Mouse (Mus musculus) liver, embryonic 12.5 days (tissue): ENCODE results near the gene Cnn3. TPM values are rescaled to one million over a fixed set of nuclear protein-coding genes. Genes with fewer than 3 reads are reported as not detected.

Experiments used
- ATAC-seq: fragments of 200-750 bp; cut with Nextera tagmentation; 2 replicates; pipeline ENCODE4 v1.8.0; 2017; ENCODE audit warnings: moderate number of reproducible peaks, mild to moderate bottlenecking, moderate library complexity
- H3K27ac ChIP-seq: fragments of 300-500 bp; sonication (generic); 2 replicates; pipeline ENCODE4 v1.5.1; 2016; ENCODE audit warnings: mild to moderate bottlenecking
- H3K27me3 ChIP-seq: fragments of 300-500 bp; sonication (generic); replicated peaks from 2 replicates; pipeline ENCODE4 v1.6.1; 2016; ENCODE audit warnings: mild to moderate bottlenecking, moderate library complexity
- H3K36me3 ChIP-seq: fragments of 300-500 bp; sonication (generic); 2 replicates; pipeline ENCODE4 v1.6.1; 2016; ENCODE audit warnings: mild to moderate bottlenecking, moderate library complexity
- H3K4me1 ChIP-seq: fragments of 300-500 bp; sonication (generic); 2 replicates; pipeline ENCODE4 v1.6.1; 2016
- H3K4me2 ChIP-seq: fragments of 300-500 bp; sonication (generic); 2 replicates; pipeline ENCODE4 v1.6.1; 2016; ENCODE audit warnings: mild to moderate bottlenecking, moderate library complexity
- H3K4me3 ChIP-seq: fragments of 300-500 bp; sonication (generic); 2 replicates; pipeline ENCODE4 v1.5.1; 2016; ENCODE audit warnings: mild to moderate bottlenecking, moderate library complexity
- H3K9ac ChIP-seq: fragments of 300-500 bp; sonication (generic); 2 replicates; pipeline ENCODE4 v1.6.1; 2016; ENCODE audit warnings: mild to moderate bottlenecking, moderate library complexity
- H3K9me3 ChIP-seq: fragments of 300-500 bp; sonication (generic); replicated peaks from 2 replicates; pipeline ENCODE4 v1.6.1; 2016; ENCODE audit warnings: mild to moderate bottlenecking, moderate library complexity
- WGBS: fragments of 180-500 bp; shearing (Covaris S2); methylation state at CpG from one replicate; pipeline ENCODE4 v1.1.7; 2016; ENCODE audit not compliant: insufficient replicate concordance; 5-methylcytosine and 5-hydroxymethylcytosine counted together
- polyA plus RNA-seq: library from polyadenylated mRNA; unstranded; fragments of >200 nt; fragmentation: Nextera tagmentation; extraction: Ambion mirVana; gene quantifications from 2 replicates; pipeline ENCODE4 v1.2.1, GENCODE M21; 2016

Cnn3 gene
- polyA plus RNA-seq, 1 experiment from 2014 or later: 138 TPM

DNA sequence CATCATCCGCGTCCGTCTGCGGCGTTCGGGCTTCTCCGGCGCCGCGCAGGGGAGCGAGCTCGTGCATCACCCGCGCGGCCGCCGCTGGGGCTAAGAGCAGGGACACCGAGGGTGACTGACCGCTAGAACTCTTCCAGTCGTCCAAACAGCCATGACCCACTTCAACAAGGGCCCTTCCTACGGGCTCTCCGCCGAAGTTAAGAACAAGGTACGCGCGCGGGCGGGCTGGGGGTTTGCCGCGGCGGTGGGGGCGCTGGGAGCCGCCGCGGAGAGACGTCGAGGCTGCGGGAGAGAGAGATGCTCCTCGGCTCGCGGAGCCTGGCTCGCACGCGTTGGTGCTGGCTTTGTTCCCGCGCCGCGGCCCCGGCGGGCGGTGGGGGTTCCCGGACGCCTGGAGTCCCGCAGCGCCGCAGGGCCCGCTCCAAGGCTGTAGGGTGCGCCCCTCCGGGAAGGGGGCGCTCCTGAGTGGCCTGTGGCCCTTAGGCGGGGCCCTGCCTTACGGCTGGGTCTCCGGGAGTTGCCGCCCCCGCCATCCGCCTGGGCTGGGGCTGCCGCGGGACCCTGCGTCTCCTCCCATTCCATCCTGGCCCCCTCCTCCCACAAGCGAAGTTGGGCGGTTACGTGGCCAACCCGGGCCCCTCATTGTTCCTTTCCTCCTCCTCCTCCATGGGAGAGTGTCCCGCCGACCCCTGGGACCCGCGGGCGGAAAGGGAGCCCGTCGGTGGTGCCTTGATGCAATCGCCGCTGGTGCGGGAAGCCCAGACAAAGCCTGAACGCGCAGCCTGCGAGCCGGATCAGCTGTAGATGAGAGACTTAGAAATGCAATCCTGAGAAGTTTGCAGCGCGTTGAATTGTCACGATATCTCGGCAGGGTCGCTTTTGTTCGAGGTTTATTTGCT is 573 bp downstream of the Cnn3 start:
- peak overlapping the region; percentile 83 for H3K9ac ChIP-seq
- H3K4me2 ChIP-seq: peak overlapping the region; percentile 95
- peaks cover 62% of the 10 kb centered on the region for H3K4me1 ChIP-seq
- under 1% methylated on average over 93 of the region's 93 CpGs for WGBS
- peak overlapping the region; percentile 83 for H3K27ac ChIP-seq
- no peaks in the 10 kb centered on the region for H3K9me3 ChIP-seq
- peak overlapping the region; percentile 70 for H3K4me3 ChIP-seq
- H3K36me3 ChIP-seq: no peaks in the 10 kb centered on the region
- ATAC-seq: peak; percentile 67
- H3K27me3 ChIP-seq: peaks cover 21% of the 10 kb centered on the region

DNA sequence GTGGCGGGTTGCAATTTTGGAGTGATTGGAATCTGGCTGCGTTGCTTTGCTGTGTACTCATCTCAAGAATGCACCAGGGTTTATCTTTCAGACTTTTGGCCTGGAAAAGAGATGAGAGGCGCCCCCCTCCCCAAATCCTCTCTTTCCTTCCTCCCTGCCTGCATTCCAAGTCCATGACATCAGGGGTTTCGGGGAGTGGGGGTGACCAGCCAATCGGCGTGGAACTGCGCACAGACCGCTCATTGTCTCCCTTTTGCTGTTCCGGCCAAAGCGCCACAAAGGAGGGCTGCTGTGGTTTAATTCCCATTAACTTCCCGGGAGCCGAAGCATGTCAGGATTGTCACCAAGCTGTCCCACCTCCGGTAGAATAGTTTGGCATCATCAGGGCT is 1.2 kb downstream of the Cnn3 start:
- ATAC-seq: no peak
- H3K4me1 ChIP-seq: peaks cover 68% of the 10 kb centered on the region
- H3K27ac ChIP-seq: peak overlapping the region; percentile 83
- peak overlapping the region; percentile 83 for H3K9ac ChIP-seq
- 4% methylated on average over 13 of the region's 13 CpGs for WGBS
- peak overlapping the region; percentile 70 for H3K4me3 ChIP-seq
- H3K36me3 ChIP-seq: no peaks in the 10 kb centered on the region
- H3K9me3 ChIP-seq: no peaks in the 10 kb centered on the region
- peaks cover 21% of the 10 kb centered on the region for H3K27me3 ChIP-seq
- H3K4me2 ChIP-seq: peak overlapping the region; percentile 95

DNA sequence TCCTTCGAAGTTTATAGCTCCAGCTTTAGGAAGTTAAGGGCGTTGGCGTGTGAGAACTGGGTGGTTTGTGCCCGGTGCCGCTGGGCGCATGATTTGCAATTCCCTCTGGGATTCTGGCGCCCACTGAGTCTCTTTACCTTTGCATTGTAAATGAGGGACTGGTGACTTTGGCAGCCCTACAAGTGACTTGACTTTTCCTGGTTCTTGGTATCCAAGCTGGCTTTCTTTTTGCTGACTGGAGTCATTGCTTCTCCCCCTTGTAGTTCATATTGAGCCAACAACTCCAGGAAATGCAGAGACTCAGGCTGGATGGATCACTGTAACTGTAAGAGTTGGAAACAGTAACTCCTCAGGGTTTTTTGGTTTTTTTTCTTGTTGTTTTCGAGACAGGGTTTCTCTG is 1.9 kb downstream of the Cnn3 start:
- Histone ChIP-seq H3K9me3 (no peaks in the 10 kb centered on the region), H3K4me3 (peak overlapping the region; percentile 70), H3K4me1 (peaks cover 75% of the 10 kb centered on the region), H3K36me3 (no peaks in the 10 kb centered on the region), H3K27me3 (peaks cover 20% of the 10 kb centered on the region), H3K9ac (peak overlapping the region; percentile 83; the same call in 1 of the 2 replicates), H3K27ac (no peak overlapping the region), H3K4me2 (peak overlapping the region; percentile 95)
- no peak for ATAC-seq
- WGBS: 20% methylated on average over 8 of the region's 8 CpGs

DNA sequence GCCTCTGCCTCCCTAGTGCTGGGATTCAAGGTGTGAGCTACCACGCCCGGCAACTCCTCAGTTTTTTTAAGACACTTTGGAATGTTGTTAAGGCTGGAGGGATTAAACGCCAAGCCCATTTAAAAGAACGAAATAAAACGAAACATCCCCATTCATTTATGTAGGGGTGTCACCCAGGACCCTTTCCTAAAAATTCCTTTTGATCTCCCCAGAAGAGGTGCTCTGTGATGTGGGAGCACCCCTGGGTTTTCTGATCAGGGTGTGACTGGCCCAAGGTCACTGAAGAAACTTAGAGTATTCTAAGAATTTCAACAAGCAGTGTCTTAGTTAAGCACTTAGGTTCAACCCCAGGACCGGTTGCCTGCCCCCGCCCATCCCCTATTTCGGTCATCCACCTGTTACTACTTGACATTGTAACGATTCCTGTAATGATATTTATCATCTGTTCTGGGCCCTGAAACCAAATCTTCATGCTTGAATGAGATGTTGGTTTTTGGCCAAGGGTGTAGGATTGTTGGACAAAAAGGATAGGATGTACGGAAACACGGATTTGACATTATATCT is 2.5 kb downstream of the Cnn3 start:
- no peak overlapping the region for H3K27ac ChIP-seq
- H3K4me1 ChIP-seq: peaks cover 81% of the 10 kb centered on the region
- no peaks in the 10 kb centered on the region for H3K36me3 ChIP-seq
- 67% methylated on average over 11 of the region's 11 CpGs for WGBS
- ATAC-seq: no peak
- peaks cover 17% of the 10 kb centered on the region for H3K27me3 ChIP-seq
- no peaks in the 10 kb centered on the region for H3K9me3 ChIP-seq
- peak overlapping the region; percentile 95 for H3K4me2 ChIP-seq
- no peak overlapping the region for H3K4me3 ChIP-seq
- no peak overlapping the region for H3K9ac ChIP-seq

- Histone ChIP-seq H3K4me1 (peaks cover 88% of the 10 kb centered on the region), H3K9me3 (no peaks in the 10 kb centered on the region), H3K27me3 (peaks cover 17% of the 10 kb centered on the region), H3K9ac (no peak overlapping the region), H3K27ac (no peak overlapping the region), H3K36me3 (no peaks in the 10 kb centered on the region), H3K4me3 (no peak overlapping the region), H3K4me2 (peak overlapping the region; percentile 95)
- ATAC-seq: no peak
- 70% methylated on average over 3 of the region's 3 CpGs for WGBS
These were observed 3.2 kb downstream of the Cnn3 start for GRCm38 (mm10) chr3:121429469-121429868.

DNA sequence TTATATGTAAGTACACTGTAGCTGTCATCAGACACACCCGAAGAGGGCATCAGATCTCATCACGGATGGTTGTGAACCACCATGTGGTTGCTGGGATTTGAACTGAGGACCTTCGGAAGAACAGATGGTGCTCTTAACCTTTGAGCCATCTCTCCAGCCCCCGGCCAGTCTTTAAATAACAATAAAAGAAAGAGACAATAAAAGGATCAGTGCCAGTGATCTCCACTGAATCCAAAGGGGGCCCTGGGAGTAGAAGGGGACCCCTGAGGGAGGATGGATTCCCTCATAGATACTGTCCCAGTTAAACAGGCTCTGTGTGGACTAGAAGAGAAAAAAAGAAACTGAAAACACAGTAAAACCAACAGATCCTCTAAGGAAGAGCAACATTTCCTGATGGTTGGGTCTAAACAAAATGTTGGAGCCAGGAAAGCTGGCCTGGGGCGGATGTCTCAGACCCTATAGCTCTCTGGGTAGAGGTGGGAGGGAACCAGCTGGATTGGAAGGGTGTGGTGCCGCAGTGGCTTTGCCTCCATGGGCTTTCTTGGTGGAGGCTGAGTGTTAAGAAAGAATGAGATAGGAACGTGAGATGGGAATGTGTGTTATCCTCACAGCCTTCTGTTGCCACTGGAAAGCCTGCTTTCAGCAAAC is 4.1 kb downstream of the Cnn3 start:
- no peak overlapping the region for H3K27ac ChIP-seq
- WGBS: 62% methylated on average over 7 of the region's 7 CpGs
- no peaks in the 10 kb centered on the region for H3K9me3 ChIP-seq
- H3K4me3 ChIP-seq: no peak overlapping the region
- no peak overlapping the region for H3K9ac ChIP-seq
- H3K36me3 ChIP-seq: no peaks in the 10 kb centered on the region
- H3K4me1 ChIP-seq: peaks cover 92% of the 10 kb centered on the region
- no peak overlapping the region for H3K4me2 ChIP-seq
- H3K27me3 ChIP-seq: peaks cover 17% of the 10 kb centered on the region
- no peak for ATAC-seq

DNA sequence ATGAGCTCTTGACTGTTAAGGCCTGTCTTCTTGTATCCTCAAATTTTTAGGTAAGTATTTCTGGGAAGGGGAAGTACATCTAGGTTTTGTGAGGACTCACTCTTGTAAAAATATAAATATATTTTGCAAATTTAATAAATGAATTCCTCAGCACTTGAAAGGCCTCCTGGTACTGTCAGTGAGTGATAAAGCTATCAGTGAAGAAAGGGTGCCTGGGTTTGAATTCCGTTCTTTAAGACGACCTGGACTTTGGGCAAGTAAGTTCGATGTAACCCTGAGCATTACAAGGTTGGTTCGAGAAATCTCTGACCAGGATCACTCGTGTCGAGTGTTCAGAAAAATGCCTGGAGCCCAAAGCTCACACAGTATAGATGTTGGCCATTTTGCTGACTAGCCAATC is 7.1 kb downstream of the Cnn3 start:
- Histone ChIP-seq H3K9ac (no peak overlapping the region), H3K36me3 (peaks cover 5% of the 10 kb centered on the region; the same call in 1 of the 2 replicates), H3K9me3 (no peaks in the 10 kb centered on the region), H3K4me2 (peak overlapping the region; percentile 21; the same call in 1 of the 2 replicates), H3K4me3 (no peak overlapping the region), H3K27ac (peak overlapping the region; percentile 52), H3K4me1 (peaks cover 90% of the 10 kb centered on the region), H3K27me3 (no peaks in the 10 kb centered on the region)
- peak; percentile 50 for ATAC-seq
- WGBS: 34% methylated on average over 6 of the region's 6 CpGs

- Histone ChIP-seq H3K4me2 (peak overlapping the region; percentile 21), H3K4me1 (peaks cover 89% of the 10 kb centered on the region), H3K4me3 (no peak overlapping the region), H3K9ac (no peak overlapping the region), H3K36me3 (peaks cover 5% of the 10 kb centered on the region; the same call in 1 of the 2 replicates), H3K9me3 (no peaks in the 10 kb centered on the region), H3K27me3 (no peaks in the 10 kb centered on the region), H3K27ac (peak overlapping the region; percentile 52; the same call in 1 of the 2 replicates)
- peak; percentile 30 for ATAC-seq
- 62% methylated on average over 8 of the region's 8 CpGs for WGBS
These were observed 7.8 kb downstream of the Cnn3 start for GRCm38 (mm10) chr3:121433968-121434533.

- peaks cover 5% of the 10 kb centered on the region; the same call in 1 of the 2 replicates for H3K36me3 ChIP-seq
- ATAC-seq: no peak
- no peaks in the 10 kb centered on the region for H3K27me3 ChIP-seq
- peaks cover 89% of the 10 kb centered on the region for H3K4me1 ChIP-seq
- no peak overlapping the region for H3K4me3 ChIP-seq
- H3K9ac ChIP-seq: no peak overlapping the region
- H3K9me3 ChIP-seq: no peaks in the 10 kb centered on the region
- H3K4me2 ChIP-seq: no peak overlapping the region
- 70% methylated on average over 5 of the region's 5 CpGs for WGBS
- no peak overlapping the region for H3K27ac ChIP-seq
These were observed 9.0 kb downstream of the Cnn3 start for GRCm38 (mm10) chr3:121435296-121435695.

DNA sequence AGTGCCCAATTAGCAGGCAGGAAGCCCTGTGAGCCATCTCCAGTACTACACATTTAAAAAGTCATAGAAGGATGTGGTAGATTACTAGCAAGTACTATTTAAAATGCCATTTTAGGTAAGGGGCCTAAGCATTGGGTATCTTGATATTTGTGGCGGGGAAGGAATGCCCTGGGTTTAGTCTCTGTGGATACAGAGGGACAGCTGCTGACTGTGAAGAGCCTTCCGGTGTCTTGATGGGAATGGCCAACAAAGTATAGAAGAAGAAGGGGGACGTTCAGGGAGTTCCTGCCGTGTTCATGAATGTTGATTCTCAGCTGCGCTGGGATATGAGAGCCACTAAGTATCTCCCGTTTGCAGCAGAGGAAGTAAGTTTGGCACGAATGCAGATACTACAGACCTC is 10.8 kb downstream of the Cnn3 start:
- no peak overlapping the region for H3K4me3 ChIP-seq
- WGBS: 56% methylated on average over 7 of the region's 7 CpGs
- H3K4me1 ChIP-seq: peaks cover 79% of the 10 kb centered on the region
- H3K9ac ChIP-seq: no peak overlapping the region
- peaks cover 5% of the 10 kb centered on the region; the same call in 1 of the 2 replicates for H3K36me3 ChIP-seq
- no peaks in the 10 kb centered on the region for H3K9me3 ChIP-seq
- H3K4me2 ChIP-seq: no peak overlapping the region
- no peaks in the 10 kb centered on the region for H3K27me3 ChIP-seq
- no peak overlapping the region for H3K27ac ChIP-seq
- no peak for ATAC-seq

- Histone ChIP-seq H3K4me2 (no peak overlapping the region), H3K36me3 (peaks cover 9% of the 10 kb centered on the region), H3K4me1 (peaks cover 79% of the 10 kb centered on the region), H3K27ac (no peak overlapping the region), H3K9me3 (no peaks in the 10 kb centered on the region), H3K4me3 (no peak overlapping the region), H3K27me3 (no peaks in the 10 kb centered on the region), H3K9ac (no peak overlapping the region)
- 53% methylated on average over 7 of the region's 7 CpGs for WGBS
- no peak; the same call in 1 of the 2 replicates for ATAC-seq
These were observed 11.7 kb downstream of the Cnn3 start for GRCm38 (mm10) chr3:121437996-121438395.
